Mouse (Mus musculus): ENCODE measurements at regions not wholly inside any gene's neighbourhood (a gene's known extent, or its start where the extent isn't known, plus 50 kb on each side); places are given as distances from the start of the nearest gene placed in this dataset.

DNA sequence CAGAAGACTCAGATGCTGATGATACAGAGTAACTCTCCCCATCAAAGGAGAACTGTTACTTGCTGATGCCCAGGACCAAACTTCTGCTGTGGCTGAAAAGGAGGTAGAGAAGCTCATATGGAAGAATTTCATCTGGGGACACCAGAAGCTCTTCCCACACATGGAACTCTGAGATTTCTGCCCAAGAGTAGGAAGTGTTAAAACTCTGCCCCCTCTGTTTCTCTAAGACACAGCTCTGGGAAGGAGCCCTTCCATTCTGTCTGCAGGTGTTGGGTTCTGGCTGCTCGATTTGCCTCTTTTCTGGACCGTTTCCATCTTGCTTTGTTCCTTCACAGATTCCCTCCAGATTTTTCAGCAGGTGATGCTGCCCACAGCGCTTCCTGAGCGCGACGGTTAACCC, 187.0 kb downstream of the Rnf144b start:
- Histone ChIP-seq H3K9me3 (replicated peaks; ENCODE audit: low read length) (no peaks in the 10 kb centered on the region), H3K9ac (ENCODE audit: insufficient read depth, low read depth) (no peak overlapping the region), H3K36me3 (replicated peaks in 1 of 2; ENCODE audit: control insufficient read depth in 1 of 2, insufficient read depth in 1 of 2, low read length in 1 of 2) (no peaks in the 10 kb centered on the region), H3K4me1 (ENCODE audit: control insufficient read depth in 1 of 2, insufficient read depth in 2 of 2) (no peaks in the 10 kb centered on the region), H3K4me2 (ENCODE audit: insufficient read depth, low read depth, poor library complexity, severe bottlenecking) (no peak overlapping the region), H3K79me2 (replicated peaks; ENCODE audit: control insufficient read depth, extremely low read depth, insufficient read depth, poor library complexity, severe bottlenecking) (no peaks in the 10 kb centered on the region), H3K27me3 (replicated peaks) (peaks cover 18% of the 10 kb centered on the region), H3K27ac (ENCODE audit: insufficient read depth, low read depth) (no peak overlapping the region), H3K4me3 (replicated peaks in 1 of 3; ENCODE audit: low read depth in 2 of 3, low read length in 2 of 3, poor library complexity in 1 of 3) (no peak overlapping the region)
- TF ChIP-seq RAD21 (IDR thresholded peaks at IDR 0.05; ENCODE audit: low read depth, low read length) = no peak
- no peak for TF ChIP-seq UBTF (IDR thresholded peaks at IDR 0.05; ENCODE audit: low read depth, low read length)
- TF ChIP-seq RCOR1 (conservative IDR thresholded peaks at IDR 0.05; ENCODE audit: low read depth, low read length) = no peak
- dilution Hi-C loops (cut with MboI; ENCODE audit: extremely low pct_ligation_motif_present, extremely low pct_unique_long_range_greater_than_20kb, low sequenced_read_pairs) = no loop called here
- DNase-seq (ENCODE audit: extremely low read depth) = no peak
- in situ Hi-C loops (cut with MboI; ENCODE audit: low pct_ligation_motif_present, low pct_unique_long_range_greater_than_20kb, low sequenced_read_pairs) = no loop called here

DNA sequence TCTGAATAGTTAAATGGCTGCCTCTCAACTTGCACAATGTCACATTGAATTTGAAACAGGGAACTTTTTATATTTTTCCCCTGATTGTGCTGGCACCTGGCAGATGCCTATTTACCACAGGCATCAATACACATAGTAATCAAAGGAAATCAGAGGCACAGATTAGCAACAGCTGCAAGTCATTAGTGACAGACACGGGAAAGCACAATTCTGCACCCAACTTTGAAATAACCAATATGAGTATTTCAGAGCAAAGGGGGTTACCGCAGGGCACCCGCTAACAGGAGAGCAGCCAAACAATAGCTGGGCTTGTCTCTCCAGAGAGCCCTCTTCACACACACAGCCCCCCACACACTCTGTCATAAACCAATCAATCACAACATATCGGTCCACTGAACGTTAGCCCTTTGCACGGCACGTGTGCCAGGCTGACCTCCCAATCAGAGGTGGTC, 188.3 kb downstream of the Rnf144b start:
- TF ChIP-seq MAX (IDR thresholded peaks at IDR 0.05; ENCODE audit: low read length) = no peak
- no peak for TF ChIP-seq EP300 (IDR thresholded peaks at IDR 0.05; ENCODE audit: low read length)
- TF ChIP-seq NRF1 (IDR thresholded peaks at IDR 0.05; ENCODE audit: low read depth, low read length) = no peak
- TF ChIP-seq CHD2 (IDR thresholded peaks at IDR 0.05; ENCODE audit: low read length) = no peak
- no peak for TF ChIP-seq PAX5 (IDR thresholded peaks at IDR 0.05; ENCODE audit: low read length)
- no peak for TF ChIP-seq ZKSCAN1 (IDR thresholded peaks at IDR 0.05; ENCODE audit: borderline replicate concordance, low read depth, low read length)
- no peak for TF ChIP-seq JUND (conservative IDR thresholded peaks at IDR 0.05; ENCODE audit: low read depth, low read length)
- dilution Hi-C loops (cut with MboI; ENCODE audit: extremely low pct_ligation_motif_present, extremely low pct_unique_long_range_greater_than_20kb, low sequenced_read_pairs) = no loop called here
- Histone ChIP-seq H3K27me3 (replicated peaks) (peaks cover 16% of the 10 kb centered on the region), H3K27ac (ENCODE audit: insufficient read depth, low read depth) (no peak overlapping the region), H3K36me3 (replicated peaks in 1 of 2; ENCODE audit: control insufficient read depth in 1 of 2, insufficient read depth in 1 of 2, low read length in 1 of 2) (no peaks in the 10 kb centered on the region), H3K4me2 (ENCODE audit: insufficient read depth, low read depth, poor library complexity, severe bottlenecking) (no peak overlapping the region), H3K79me2 (replicated peaks; ENCODE audit: control insufficient read depth, extremely low read depth, insufficient read depth, poor library complexity, severe bottlenecking) (no peaks in the 10 kb centered on the region), H3K9ac (ENCODE audit: insufficient read depth, low read depth) (no peak overlapping the region), H3K9me3 (replicated peaks; ENCODE audit: low read length) (no peaks in the 10 kb centered on the region), H3K4me3 (replicated peaks in 1 of 3; ENCODE audit: low read depth in 2 of 3, low read length in 2 of 3, poor library complexity in 1 of 3) (no peak overlapping the region), H3K4me1 (ENCODE audit: control insufficient read depth in 1 of 2, insufficient read depth in 2 of 2) (no peaks in the 10 kb centered on the region)
- DNase-seq (ENCODE audit: extremely low read depth) = no peak
- in situ Hi-C loops (cut with MboI; ENCODE audit: low pct_ligation_motif_present, low pct_unique_long_range_greater_than_20kb, low sequenced_read_pairs) = no loop called here

DNA sequence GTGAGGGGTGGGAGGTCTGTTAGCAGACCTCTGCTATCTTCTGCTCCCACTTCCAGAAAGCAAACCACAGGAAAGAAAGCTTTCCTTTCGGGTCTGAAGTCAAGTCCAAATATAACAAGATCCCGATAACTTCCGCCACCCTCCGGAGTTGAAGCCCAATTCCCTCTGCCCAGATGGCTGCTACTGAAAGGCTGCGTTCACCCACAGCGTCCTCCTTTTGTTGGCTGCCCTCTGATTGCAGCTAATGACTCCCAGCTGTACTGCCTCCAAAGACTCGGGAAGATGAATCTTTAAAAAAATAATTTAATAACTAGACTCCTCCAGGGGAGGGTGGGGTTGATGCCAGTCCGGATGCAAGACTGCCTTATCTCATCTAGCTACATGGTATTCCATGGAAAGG, 197.1 kb downstream of the Rnf144b start:
- H3K4me3 ChIP-seq (replicated peaks in 1 of 3; ENCODE audit: low read depth in 2 of 3, low read length in 2 of 3, poor library complexity in 1 of 3) = no peak overlapping the region
- in situ Hi-C loops (cut with MboI; ENCODE audit: low pct_ligation_motif_present, low pct_unique_long_range_greater_than_20kb, low sequenced_read_pairs) (no loop called here), dilution Hi-C loops (cut with MboI; ENCODE audit: extremely low pct_ligation_motif_present, extremely low pct_unique_long_range_greater_than_20kb, low sequenced_read_pairs) (no loop called here)
- no peaks in the 10 kb centered on the region for H3K4me1 ChIP-seq (ENCODE audit: control insufficient read depth in 1 of 2, insufficient read depth in 2 of 2)
- no peaks in the 10 kb centered on the region for H3K79me2 ChIP-seq (replicated peaks; ENCODE audit: control insufficient read depth, extremely low read depth, insufficient read depth, poor library complexity, severe bottlenecking)
- H3K36me3 ChIP-seq (replicated peaks in 1 of 2; ENCODE audit: control insufficient read depth in 1 of 2, insufficient read depth in 1 of 2, low read length in 1 of 2) = no peaks in the 10 kb centered on the region
- no peak overlapping the region for H3K27ac ChIP-seq (ENCODE audit: insufficient read depth, low read depth)
- peaks cover 11% of the 10 kb centered on the region for H3K27me3 ChIP-seq (replicated peaks)
- DNase-seq (ENCODE audit: extremely low read depth) = no peak
- no peak overlapping the region for H3K4me2 ChIP-seq (ENCODE audit: insufficient read depth, low read depth, poor library complexity, severe bottlenecking)
- TF ChIP-seq MXI1 (IDR thresholded peaks at IDR 0.05; ENCODE audit: low read depth, low read length) (no peak), CTCF (conservative IDR thresholded peaks at IDR 0.05 in 1 of 2, IDR thresholded peaks at IDR 0.05 in 1 of 2; ENCODE audit: low read depth in 2 of 2, low read length in 2 of 2) (no peak), UBTF (IDR thresholded peaks at IDR 0.05; ENCODE audit: low read depth, low read length) (no peak), POLR2AphosphoS2 (IDR thresholded peaks at IDR 0.05; ENCODE audit: low read depth, low read length) (no peak), E2F4 (IDR thresholded peaks at IDR 0.05; ENCODE audit: insufficient replicate concordance, low read depth, low read length) (no peak), TCF12 (IDR thresholded peaks at IDR 0.05; ENCODE audit: low read depth, low read length) (no peak), JUND (conservative IDR thresholded peaks at IDR 0.05; ENCODE audit: low read depth, low read length) (no peak), ZMIZ1 (IDR thresholded peaks at IDR 0.05; ENCODE audit: low read depth, low read length) (no peak), MYC (IDR thresholded peaks at IDR 0.05; ENCODE audit: low read depth, low read length) (no peak), NRF1 (IDR thresholded peaks at IDR 0.05; ENCODE audit: low read depth, low read length) (no peak), IRF4 (IDR thresholded peaks at IDR 0.05; ENCODE audit: low read depth, low read length) (no peak), JUN (IDR thresholded peaks at IDR 0.05; ENCODE audit: insufficient read depth, low read depth, low read length) (no peak), CHD2 (IDR thresholded peaks at IDR 0.05; ENCODE audit: low read length) (no peak), HCFC1 (IDR thresholded peaks at IDR 0.05; ENCODE audit: low read depth, low read length) (no peak), RCOR1 (conservative IDR thresholded peaks at IDR 0.05; ENCODE audit: low read depth, low read length) (no peak), ELF1 (IDR thresholded peaks at IDR 0.05; ENCODE audit: low read depth, low read length) (no peak), BHLHE40 (IDR thresholded peaks at IDR 0.05; ENCODE audit: low read depth, low read length) (no peak), KAT2A (IDR thresholded peaks at IDR 0.05; ENCODE audit: insufficient replicate concordance, low read length) (no peak)
- H3K9ac ChIP-seq (ENCODE audit: insufficient read depth, low read depth) = no peak overlapping the region
- H3K9me3 ChIP-seq (replicated peaks; ENCODE audit: low read length) = peaks cover 10% of the 10 kb centered on the region
